Mouse (Mus musculus): ENCODE results near the gene Zfp865.
"Not testable (repeated sequence)": the region's sequence is repeated elsewhere in the genome, so short reads cannot be mapped to it uniquely, and the experiment has no call there.

Gene Zfp865

GRCm38 (mm10) chr7:5020000-5020681, at the start of gene Zfp865, which contains the start of gene Ccdc106:
Gene Zfp865, plus strand, starts transcription at chr7:5020376.
Gene Ccdc106, plus strand, starts transcription at chr7:5020553.
- peak; percentile 100 for DNase-seq

- DNase-seq = no peak
These were observed 49.1 kb upstream of the Zfp865 start, which contains the start of gene Sbk3 for GRCm38 (mm10) chr7:4971068-4971467. Gene Sbk3, minus strand, starts transcription at chr7:4971168.

- DNase-seq = peak; percentile 97
These were observed 48.5 kb upstream of the Zfp865 start for GRCm38 (mm10) chr7:4971710-4972109.

- DNase-seq = peak; percentile 98
These were observed 47.7 kb upstream of the Zfp865 start for GRCm38 (mm10) chr7:4972321-4973047.

GRCm38 (mm10) chr7:4975455-4975854, 44.7 kb upstream of the Zfp865 start:
- DNase-seq = no peak

GRCm38 (mm10) chr7:4976832-4977231, 43.3 kb upstream of the Zfp865 start:
- no peak for DNase-seq

GRCm38 (mm10) chr7:4988250-4988649, 31.9 kb upstream of the Zfp865 start:
- DNase-seq = no peak

GRCm38 (mm10) chr7:4993347-4993998, 26.7 kb upstream of the Zfp865 start:
- no peak for DNase-seq

GRCm38 (mm10) chr7:4993999-4994788, 26.0 kb upstream of the Zfp865 start:
- DNase-seq = peak; percentile 83

GRCm38 (mm10) chr7:4995268-4996002, 24.7 kb upstream of the Zfp865 start:
- peak; percentile 87 for DNase-seq

GRCm38 (mm10) chr7:4996003-4996895, 23.9 kb upstream of the Zfp865 start, which contains the start of gene Zfp579:
Gene Zfp579, minus strand, starts transcription at chr7:4996158.
- peak; percentile 99 for DNase-seq

GRCm38 (mm10) chr7:4996934-4997333, 23.2 kb upstream of the Zfp865 start:
- no peak for DNase-seq

GRCm38 (mm10) chr7:4999876-5000275, 20.3 kb upstream of the Zfp865 start:
- DNase-seq = no peak

- DNase-seq = not testable (repeated sequence)
These were observed 17.3 kb upstream of the Zfp865 start for GRCm38 (mm10) chr7:5002876-5003275.

- DNase-seq = no peak
These were observed 11.9 kb upstream of the Zfp865 start for GRCm38 (mm10) chr7:5008229-5008628.

- DNase-seq = peak; percentile 90
These were observed 7.3 kb upstream of the Zfp865 start for GRCm38 (mm10) chr7:5012681-5013513.

- DNase-seq = peak; percentile 99
These were observed 5.7 kb upstream of the Zfp865 start, which contains the start of the genes Zfp524 and Fiz1 for GRCm38 (mm10) chr7:5014251-5015117. Gene Zfp524, plus strand, starts transcription at chr7:5014415. Gene Fiz1, minus strand, starts transcription at chr7:5014697.

- DNase-seq = peak; percentile 100
These were observed 4.8 kb upstream of the Zfp865 start, which contains the start of gene Gm44973 for GRCm38 (mm10) chr7:5015118-5016001. Gene Gm44973, plus strand, starts transcription at chr7:5015496.
